Mouse (Mus musculus): Measurements from ENCODE around the gene Txlna. TPM values are rescaled to one million over a fixed set of nuclear protein-coding genes. Genes with fewer than 3 reads are reported as not detected.

Gene Txlna
- total and polyA plus RNA-seq, 3 experiments: 68.9 to 69.5 TPM; not detected in 1

- no peak for TF ChIP-seq RCOR1 (IDR thresholded peaks at IDR 0.05; ENCODE audit: low read depth, low read length)
Measured at GRCm38 (mm10) chr4:129622120-129622802, 18.6 kb downstream of the Txlna start (continued).

DNA sequence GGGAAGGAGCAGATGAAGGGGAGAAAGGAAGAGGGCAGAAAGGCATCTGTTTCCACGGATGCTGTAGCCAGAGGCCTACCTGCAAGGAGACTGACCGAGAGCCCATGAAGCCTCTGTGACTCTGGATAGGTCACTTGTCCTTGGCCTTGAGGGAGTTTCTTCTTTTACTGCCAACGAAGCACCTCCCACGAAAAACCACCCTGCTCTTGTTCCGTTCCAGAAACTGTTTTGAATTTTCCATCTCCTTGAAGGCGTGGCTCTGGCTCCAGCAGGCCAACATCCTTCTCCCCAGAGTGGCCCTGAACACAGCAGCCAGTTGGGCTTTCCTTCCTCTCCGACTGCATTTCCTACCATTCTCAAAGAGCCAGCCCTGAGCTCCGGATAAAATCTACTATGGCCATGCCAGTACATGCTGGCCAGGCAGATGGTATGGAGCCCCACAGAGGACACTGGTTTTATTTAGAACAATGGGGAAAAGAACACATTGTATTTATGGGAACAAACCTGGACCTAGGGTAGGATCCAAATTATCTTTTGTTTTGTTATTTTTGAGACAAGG is 19.5 kb downstream of the Txlna start:
- TF ChIP-seq RCOR1 (IDR thresholded peaks at IDR 0.05; ENCODE audit: low read depth, low read length) (no peak), USF2 (IDR thresholded peaks at IDR 0.05; ENCODE audit: borderline replicate concordance in 1 of 2, insufficient read depth in 1 of 2, low read depth in 1 of 2, low read length in 2 of 2) (no peak), GATA1 (IDR thresholded peaks at IDR 0.05; ENCODE audit: low read depth, low read length) (no peak), NELFE (IDR thresholded peaks at IDR 0.05; ENCODE audit: low read depth, low read length) (no peak), ELF1 (IDR thresholded peaks at IDR 0.05; ENCODE audit: low read depth, low read length) (no peak), MXI1 (IDR thresholded peaks at IDR 0.05; ENCODE audit: low read depth, low read length) (no peak), USF1 (IDR thresholded peaks at IDR 0.05; ENCODE audit: low read depth, low read length) (no peak), KAT2A (conservative IDR thresholded peaks at IDR 0.05; ENCODE audit: low read depth, low read length) (no peak), GABPA (IDR thresholded peaks at IDR 0.05; ENCODE audit: low read depth, low read length) (no peak)
- Histone ChIP-seq H3K9me3 (replicated peaks; ENCODE audit: insufficient read depth, low read length) (no peaks in the 10 kb centered on the region), H3K27ac (ENCODE audit: control insufficient read depth, low read depth, low read length) (no peak overlapping the region), H3K79me2 (ENCODE audit: control insufficient read depth, insufficient read depth, low read length, poor library complexity) (peaks cover 4% of the 10 kb centered on the region; the same call in 1 of the 2 replicates), H3K4me1 (ENCODE audit: control insufficient read depth in 1 of 2, insufficient read depth in 2 of 2, low read length in 2 of 2) (peaks cover 3 to 17% of the 10 kb centered on the region in 2 experiments; a peak in 3 of 4 replicates), H3K9ac (ENCODE audit: control insufficient read depth, low read depth, low read length, poor library complexity, severe bottlenecking) (no peak overlapping the region), H3K4me3 (ENCODE audit: control insufficient read depth in 1 of 2, insufficient read depth in 1 of 2, low read depth in 2 of 2, low read length in 2 of 2) (no peak overlapping the region), H3K36me3 (ENCODE audit: control insufficient read depth in 1 of 2, insufficient read depth in 2 of 2, low read length in 2 of 2) (peaks cover 0 to 7% of the 10 kb centered on the region in 2 experiments; a peak in 3 of 4 replicates), H3K27me3 (ENCODE audit: control insufficient read depth in 1 of 2, insufficient read depth in 2 of 2, low read length in 2 of 2) (no peaks in the 10 kb centered on the region)
- no peak for DNase-seq (ENCODE audit: low read depth, low spot score)

DNA sequence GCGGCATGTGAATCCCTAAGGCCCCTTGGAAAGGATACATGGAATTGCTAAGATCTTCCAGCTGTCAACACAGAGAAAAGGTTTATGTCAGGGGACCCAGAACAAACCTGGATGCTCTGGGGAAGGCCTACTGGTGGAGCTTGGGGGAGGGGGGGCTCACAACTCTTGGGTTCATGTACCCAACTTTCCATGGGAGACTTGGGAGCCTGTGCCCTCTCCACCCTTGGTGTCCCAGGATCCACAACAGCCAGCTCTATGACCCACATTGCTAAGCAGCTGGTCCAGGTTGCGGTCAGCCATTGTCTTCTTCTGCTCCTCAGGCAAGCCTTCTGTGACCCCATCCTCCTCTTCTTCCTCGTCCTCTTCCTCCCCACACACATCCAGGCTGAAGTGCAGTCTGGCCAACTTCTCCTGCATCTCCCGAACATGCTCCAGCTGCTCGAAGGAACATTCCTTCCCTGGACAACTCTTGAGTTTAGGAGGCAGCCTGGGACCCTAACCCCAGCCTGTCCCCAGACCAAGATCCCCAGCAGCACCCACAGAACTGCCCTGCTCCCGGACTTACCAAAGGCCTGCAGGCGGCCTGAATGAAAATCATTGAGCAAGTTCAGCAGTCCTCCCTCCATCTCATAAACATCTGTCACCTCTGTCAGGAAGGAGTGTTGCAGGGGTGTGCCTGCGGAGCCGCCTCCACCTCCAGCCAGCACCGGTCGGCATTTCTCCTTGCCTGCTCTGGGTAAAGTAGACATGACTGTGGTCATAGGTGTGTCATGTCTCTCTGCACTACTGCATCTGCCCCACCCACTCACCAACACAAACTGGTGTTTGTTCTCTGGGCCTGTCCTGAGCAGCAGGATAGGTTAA is 20.2 kb downstream of the Txlna start:
- DNase-seq (ENCODE audit: low read depth, low spot score): no peak
- H3K27me3 ChIP-seq (ENCODE audit: control insufficient read depth in 1 of 2, insufficient read depth in 2 of 2, low read length in 2 of 2): no peaks in the 10 kb centered on the region
- H3K4me1 ChIP-seq (ENCODE audit: control insufficient read depth in 1 of 2, insufficient read depth in 2 of 2, low read length in 2 of 2): peaks cover 0 to 11% of the 10 kb centered on the region in 2 experiments; a peak in 3 of 4 replicates
- H3K27ac ChIP-seq (ENCODE audit: control insufficient read depth, low read depth, low read length): no peak overlapping the region
- no peaks in the 10 kb centered on the region for H3K9me3 ChIP-seq (replicated peaks; ENCODE audit: insufficient read depth, low read length)
- peaks cover 4% of the 10 kb centered on the region; the same call in 1 of the 2 replicates for H3K79me2 ChIP-seq (ENCODE audit: control insufficient read depth, insufficient read depth, low read length, poor library complexity)
- H3K4me3 ChIP-seq (ENCODE audit: control insufficient read depth in 1 of 2, insufficient read depth in 1 of 2, low read depth in 2 of 2, low read length in 2 of 2): no peak overlapping the region
- TF ChIP-seq RAD21 (IDR thresholded peaks at IDR 0.05; ENCODE audit: low read depth, low read length): no peak
- no peak for TF ChIP-seq TCF12 (IDR thresholded peaks at IDR 0.05; ENCODE audit: low read depth, low read length)
- no peak for TF ChIP-seq GATA1 (IDR thresholded peaks at IDR 0.05; ENCODE audit: low read depth, low read length)
- no peak for TF ChIP-seq JUND (IDR thresholded peaks at IDR 0.05; ENCODE audit: low read depth, low read length)
- TF ChIP-seq TAL1 (IDR thresholded peaks at IDR 0.05; ENCODE audit: low read length): no peak
- no peak overlapping the region for H3K9ac ChIP-seq (ENCODE audit: control insufficient read depth, low read depth, low read length, poor library complexity, severe bottlenecking)
- H3K36me3 ChIP-seq (ENCODE audit: control insufficient read depth in 1 of 2, insufficient read depth in 2 of 2, low read length in 2 of 2): peaks cover 0 to 2% of the 10 kb centered on the region in 2 experiments; a peak in 3 of 4 replicates

Measured in MEL (cell line).